Mouse (Mus musculus) heart, adult 2 months (tissue): ENCODE measurements at regions not wholly inside any gene's neighbourhood (a gene's known extent, or its start where the extent isn't known, plus 50 kb on each side); places are given as distances from the start of the nearest gene placed in this dataset.

Experiments
- DNase-seq, 2 experiments: peaks; one replicate each; pipeline ENCODE4 v3.0.0; 2021
- H3K27ac ChIP-seq: fragments of 200-600 bp; 2 replicates; pipeline ENCODE4 v1.8.1; 2022
- H3K27me3 ChIP-seq: fragments of 200-500 bp; 2 replicates; pipeline ENCODE4 v1.6.1; 2012; ENCODE audit warnings: mild to moderate bottlenecking, low read length, inconsistent platforms, mixed read lengths; ENCODE audit not compliant: control insufficient read depth, insufficient read depth
- H3K36me3 ChIP-seq: fragments of 200-500 bp; 2 replicates; pipeline ENCODE4 v1.6.1; 2012; ENCODE audit warnings: low read length, inconsistent platforms; ENCODE audit not compliant: control insufficient read depth, insufficient read depth
- H3K4me1 ChIP-seq: fragments of 200-500 bp; 2 replicates; pipeline ENCODE4 v1.6.1; 2011; ENCODE audit warnings: low read length; ENCODE audit not compliant: control insufficient read depth, insufficient read depth
- H3K4me3 ChIP-seq: fragments of 200-600 bp; 2 replicates; pipeline ENCODE4 v1.8.1; 2022
- H3K79me2 ChIP-seq: fragments of 200-500 bp; replicated peaks from 2 replicates; pipeline ENCODE4 v1.6.1; 2012; ENCODE audit warnings: mild to moderate bottlenecking, inconsistent platforms, low read length, moderate library complexity, mixed read lengths; ENCODE audit not compliant: control insufficient read depth, insufficient read depth
- H3K9ac ChIP-seq: fragments of 200-500 bp; 2 replicates; pipeline ENCODE4 v1.6.1; 2012; ENCODE audit warnings: low read depth, mild to moderate bottlenecking, control low read depth, inconsistent platforms, low read length, mixed read lengths
- CTCF ChIP-seq: fragments of 200-600 bp; IDR thresholded peaks from 2 replicates; pipeline ENCODE4 v1.8.1; 2022; ENCODE audit warnings: antibody characterized with exemption, mild to moderate bottlenecking, moderate library complexity
- EP300 ChIP-seq: fragments of 200-500 bp; IDR thresholded peaks from 2 replicates; pipeline ENCODE4 v1.6.1; 2011; ENCODE audit warnings: low read depth, low read length, control low read depth; ENCODE audit not compliant: insufficient read depth
- POLR2A ChIP-seq: fragments of 200-500 bp; IDR thresholded peaks from 2 replicates; pipeline ENCODE4 v1.6.1; 2011; ENCODE audit warnings: mild to moderate bottlenecking, low read depth, low read length, control low read depth; ENCODE audit not compliant: insufficient read depth
- WGBS: fragments of 180-500 bp; shearing (Covaris S2); methylation state at CpG from one replicate; pipeline ENCODE4 v1.1.7; 2018; 5-methylcytosine and 5-hydroxymethylcytosine counted together
- intact Hi-C: fragments of 180-260 bp; cut with DNase I; formaldehyde crosslinking; loops from one replicate; pipeline ENCODE4 v1.15.1; 2025

- peaks cover 1% of the 10 kb centered on the region; the same call in 1 of the 2 replicates for H3K4me1 ChIP-seq
Measured at GRCm38 (mm10) chr5:64521401-64521800, 281.8 kb upstream of the Klf3 start.

GRCm38 (mm10) chr5:64521969-64522368 lies 281.2 kb upstream of the Klf3 start:
- Histone ChIP-seq H3K9ac (no peak overlapping the region), H3K27me3 (no peaks in the 10 kb centered on the region), H3K4me1 (peaks cover 1% of the 10 kb centered on the region; the same call in 1 of the 2 replicates), H3K36me3 (no peaks in the 10 kb centered on the region), H3K79me2 (no peaks in the 10 kb centered on the region), H3K4me3 (no peak overlapping the region), H3K27ac (no peak overlapping the region)
- DNase-seq = no peak
- 47% methylated on average over 5 of the region's 5 CpGs for WGBS
- no peak for TF ChIP-seq EP300
- no peak for TF ChIP-seq CTCF
- TF ChIP-seq POLR2A = no peak
- intact Hi-C loops = no loop called here

More at GRCm38 (mm10) chr5:64521401-64521800, 281.8 kb upstream of the Klf3 start:
- H3K36me3 ChIP-seq = no peaks in the 10 kb centered on the region
- DNase-seq = no peak
- 70% methylated on average over 6 of the region's 6 CpGs for WGBS
- H3K4me3 ChIP-seq = no peak overlapping the region
- H3K27ac ChIP-seq = no peak overlapping the region
- no peak overlapping the region for H3K9ac ChIP-seq
- no peaks in the 10 kb centered on the region for H3K79me2 ChIP-seq
- TF ChIP-seq CTCF = no peak
- TF ChIP-seq EP300 = no peak
- TF ChIP-seq POLR2A = no peak
- H3K27me3 ChIP-seq = no peaks in the 10 kb centered on the region
- intact Hi-C loops = no loop called here

- TF ChIP-seq POLR2A (no peak), CTCF (no peak), EP300 (no peak)
- intact Hi-C loops = no loop called here
- no peaks in the 10 kb centered on the region; the same call in 1 of the 2 replicates for H3K4me1 ChIP-seq
- no peak overlapping the region for H3K27ac ChIP-seq
- H3K36me3 ChIP-seq = no peaks in the 10 kb centered on the region
- WGBS = 83% methylated on average over 3 of the region's 3 CpGs
- no peak overlapping the region for H3K9ac ChIP-seq
- no peaks in the 10 kb centered on the region for H3K79me2 ChIP-seq
- H3K27me3 ChIP-seq = no peaks in the 10 kb centered on the region
- H3K4me3 ChIP-seq = no peak overlapping the region
- no peak for DNase-seq
Measured at GRCm38 (mm10) chr5:64526521-64526920, 276.7 kb upstream of the Klf3 start.

GRCm38 (mm10) chr5:64527962-64528361 lies 275.2 kb upstream of the Klf3 start:
- TF ChIP-seq POLR2A (no peak), CTCF (no peak), EP300 (no peak)
- H3K36me3 ChIP-seq = no peaks in the 10 kb centered on the region
- no peaks in the 10 kb centered on the region for H3K4me1 ChIP-seq
- no peak overlapping the region for H3K27ac ChIP-seq
- no peak overlapping the region for H3K9ac ChIP-seq
- H3K27me3 ChIP-seq = no peaks in the 10 kb centered on the region
- no peaks in the 10 kb centered on the region for H3K79me2 ChIP-seq
- intact Hi-C loops = no loop called here
- no peak overlapping the region for H3K4me3 ChIP-seq
- 62% methylated on average over 3 of the region's 3 CpGs for WGBS
- DNase-seq = no peak

GRCm38 (mm10) chr5:64534371-64534770 lies 268.8 kb upstream of the Klf3 start:
- no peak overlapping the region for H3K27ac ChIP-seq
- TF ChIP-seq CTCF (no peak), POLR2A (no peak), EP300 (no peak)
- no peaks in the 10 kb centered on the region for H3K36me3 ChIP-seq
- H3K27me3 ChIP-seq = no peaks in the 10 kb centered on the region
- 65% methylated on average over 4 of the region's 4 CpGs for WGBS
- intact Hi-C loops = no loop called here
- peaks cover 2% of the 10 kb centered on the region for H3K4me1 ChIP-seq
- no peak overlapping the region for H3K4me3 ChIP-seq
- DNase-seq = no peak
- H3K9ac ChIP-seq = no peak overlapping the region
- no peaks in the 10 kb centered on the region for H3K79me2 ChIP-seq

- Histone ChIP-seq H3K9ac (no peak overlapping the region), H3K27me3 (no peaks in the 10 kb centered on the region), H3K4me1 (peaks cover 2% of the 10 kb centered on the region), H3K27ac (no peak overlapping the region), H3K4me3 (no peak overlapping the region), H3K36me3 (no peaks in the 10 kb centered on the region), H3K79me2 (no peaks in the 10 kb centered on the region)
- intact Hi-C loops = no loop called here
- WGBS = 93% methylated on average over 6 of the region's 6 CpGs
- TF ChIP-seq EP300 (no peak), CTCF (no peak), POLR2A (no peak)
- DNase-seq = no peak
Measured at GRCm38 (mm10) chr5:64534947-64535346, 268.2 kb upstream of the Klf3 start.

GRCm38 (mm10) chr5:64535546-64535945 lies 267.6 kb upstream of the Klf3 start:
- no peak overlapping the region for H3K9ac ChIP-seq
- H3K27me3 ChIP-seq = no peaks in the 10 kb centered on the region
- TF ChIP-seq CTCF (no peak), EP300 (no peak), POLR2A (no peak)
- intact Hi-C loops = no loop called here
- H3K27ac ChIP-seq = no peak overlapping the region
- no peak overlapping the region for H3K4me3 ChIP-seq
- peaks cover 2% of the 10 kb centered on the region for H3K4me1 ChIP-seq
- H3K36me3 ChIP-seq = no peaks in the 10 kb centered on the region
- WGBS = 94% methylated on average over 4 of the region's 4 CpGs
- H3K79me2 ChIP-seq = no peaks in the 10 kb centered on the region
- no peak for DNase-seq
